Mouse (Mus musculus) left cerebral cortex, adult 18-20 months (tissue): ENCODE results near the gene Calcoco1. TPM values are rescaled to one million over a fixed set of nuclear protein-coding genes. Genes with fewer than 3 reads are reported as not detected.
A peak's percentile ranks its signal among the peaks of the same experiment; 100 is the strongest.

Experiments
- DNase-seq, 2 experiments: peaks; one replicate each; pipeline ENCODE4 v3.0.0; 2021 to 2022; ENCODE audit warnings: low spot score in 2 of 2, mixed read lengths in 1 of 2
- long read RNA-seq, 2 experiments: library from polyadenylated mRNA; stranded (forward); transcript quantifications; one replicate each; pipeline ENCODE4 v2.0.0; 2021
- total RNA-seq, 2 experiments: library from RNA; stranded (reverse); gene quantifications; 2 replicates each; pipeline ENCODE4 v1.2.3; 2021

Gene Calcoco1
- 10 to 100 TPM; 75.1 to 75.6 TPM for total RNA-seq
- long read RNA-seq, experiment 1, transcript Calcoco1-201 (15 exons, 2,824 nt): major isoform, 48 of 82 reads
- long read RNA-seq, experiment 1, partial matches to known transcripts: 17 of 82 reads
- long read RNA-seq, experiment 1, other reads (novel, unspliced or antisense): 14 of 82 reads
- long read RNA-seq, experiment 2, transcript Calcoco1-201 (15 exons, 2,824 nt): major isoform, 34 of 55 reads
- long read RNA-seq, experiment 2, partial matches to known transcripts: 11 of 55 reads
- long read RNA-seq, experiment 2, other reads (novel, unspliced or antisense): 7 of 55 reads

DNA sequence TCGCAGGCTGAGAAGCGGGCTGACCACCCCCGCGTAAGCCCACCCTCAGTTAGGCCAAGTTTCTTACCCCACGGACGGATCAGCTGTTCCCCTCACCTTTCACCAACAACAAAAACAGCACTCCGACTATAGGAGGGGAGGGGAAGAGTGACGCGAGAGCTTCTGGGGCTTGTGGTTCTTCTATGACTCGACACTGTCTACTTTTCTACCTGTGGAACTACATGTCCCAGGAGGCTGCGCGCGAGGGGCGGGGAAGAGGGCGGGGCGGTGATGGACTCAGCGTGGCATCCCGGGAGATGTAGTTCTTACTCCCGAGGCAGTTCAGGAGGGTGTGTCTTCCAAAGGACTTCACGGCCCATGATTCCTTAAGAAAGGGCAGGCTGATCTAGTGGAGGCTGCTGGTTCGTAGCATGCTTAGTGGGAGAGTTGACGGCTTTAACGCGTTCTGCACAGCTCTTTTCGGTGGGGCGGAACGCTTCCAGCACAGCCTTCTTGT, at the start of gene Calcoco1:
Gene Calcoco1, minus strand, starts transcription at position 199 of the 496 bp plus-strand sequence.
- DNase-seq: peak; percentile 93 to 97

DNA sequence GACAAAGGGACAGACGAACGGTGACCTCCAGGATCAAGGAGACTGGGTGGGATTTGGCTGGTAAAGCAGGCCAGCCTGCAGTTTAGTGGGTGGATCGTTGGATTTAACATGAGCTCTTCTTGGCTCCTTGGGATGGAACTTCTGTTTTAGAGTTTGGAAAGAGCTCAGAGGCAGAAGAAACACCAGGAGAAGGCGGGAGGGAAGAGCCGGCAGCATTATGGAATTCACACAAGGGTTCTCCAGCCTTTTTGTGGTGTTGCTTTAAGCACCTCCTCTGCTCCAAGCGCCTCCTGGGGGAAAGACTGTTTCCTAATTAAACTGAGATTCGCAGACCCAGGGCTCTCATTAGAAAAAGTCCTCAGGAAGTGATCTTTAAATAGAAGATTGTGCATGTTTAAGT, 48.9 kb upstream of the Calcoco1 start:
- DNase-seq: no peak

DNA sequence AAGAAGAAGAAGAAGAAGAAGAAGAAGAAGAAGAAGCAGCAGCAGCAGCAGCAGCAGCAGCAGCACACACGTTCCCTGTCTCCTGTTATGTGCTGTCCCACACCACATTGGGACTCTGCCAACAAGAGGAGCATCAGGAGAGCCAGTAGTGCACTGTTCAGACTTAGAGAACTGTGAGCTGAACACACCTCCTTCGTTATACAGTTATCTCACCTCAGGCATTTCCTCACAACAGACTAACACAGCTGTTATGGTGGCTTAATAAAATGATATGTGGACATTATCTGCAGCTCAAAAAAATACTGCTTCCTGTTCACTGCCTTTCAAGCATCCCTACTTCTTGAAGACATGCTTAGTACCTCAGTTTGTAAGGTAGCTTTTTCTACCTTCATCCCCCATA, 43.2 kb upstream of the Calcoco1 start:
- DNase-seq: no peak

DNA sequence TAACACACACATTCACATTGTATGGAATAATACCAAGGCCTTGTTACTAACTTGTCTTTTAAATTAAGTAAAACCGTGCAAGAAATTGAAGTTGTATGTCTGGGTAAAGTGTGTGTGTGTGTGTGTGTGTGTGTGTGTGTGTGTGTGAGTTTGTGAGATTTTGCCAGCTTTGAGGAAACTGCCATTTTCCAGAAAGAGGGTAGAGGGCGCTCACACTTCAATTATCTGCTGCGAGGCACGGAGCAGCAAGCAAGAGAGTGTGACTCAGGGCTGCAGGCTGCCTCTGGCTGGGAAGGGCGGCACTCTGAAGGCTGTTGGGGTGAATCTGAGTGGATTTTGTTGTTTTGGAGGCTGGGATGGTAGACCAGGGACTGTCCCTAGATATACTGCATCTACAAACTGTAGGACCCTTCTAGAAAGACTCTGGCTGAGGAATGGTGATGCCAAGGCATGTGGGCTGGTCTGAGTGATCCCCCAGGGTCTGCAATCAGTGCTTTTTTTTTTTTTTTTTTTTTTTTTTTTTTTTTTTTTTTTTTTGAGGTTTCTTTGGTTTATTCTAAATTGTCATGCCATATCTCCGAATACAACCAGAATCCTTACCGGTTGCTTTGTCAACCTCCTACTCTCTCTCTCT, 39.9 kb upstream of the Calcoco1 start:
- DNase-seq: peak; percentile 43 to 57

DNA sequence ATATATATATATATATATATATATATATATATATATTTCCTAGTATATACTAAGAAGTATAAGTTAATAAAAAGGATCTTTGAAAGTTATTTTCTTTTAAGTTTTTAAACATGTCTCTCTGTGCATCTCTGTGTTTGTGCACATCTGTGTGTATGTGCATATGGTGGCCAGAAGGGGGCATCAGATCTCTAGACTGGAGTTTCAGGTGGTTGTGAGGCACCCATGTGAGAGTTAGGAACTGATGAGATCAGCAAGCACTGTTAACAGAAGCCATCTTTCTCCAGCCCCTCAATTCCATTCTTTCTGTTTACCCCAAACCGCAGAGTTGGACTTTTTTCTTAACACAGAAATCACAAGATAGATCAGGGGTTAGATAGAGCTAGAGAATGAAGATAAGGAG, 35.7 kb upstream of the Calcoco1 start:
- DNase-seq: no peak

DNA sequence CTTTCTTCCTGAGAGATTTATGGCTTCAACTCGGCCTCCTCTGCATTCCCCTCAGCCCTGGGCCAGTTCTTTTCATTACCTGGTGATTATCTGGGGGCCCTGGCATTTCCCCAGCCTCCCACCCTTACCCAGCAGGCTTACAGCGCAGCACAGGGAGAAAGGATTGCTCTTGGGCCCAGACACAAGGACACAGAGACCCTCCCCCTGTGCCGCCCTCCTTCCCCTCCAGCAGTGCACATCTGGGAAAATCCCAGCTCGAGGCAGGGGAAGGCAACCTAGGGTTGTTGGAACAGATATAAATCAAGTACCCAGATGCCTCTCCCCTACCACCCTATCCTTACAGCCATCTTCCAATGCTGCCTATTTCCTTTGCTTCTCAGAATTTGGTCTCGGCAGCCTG, 33.1 kb upstream of the Calcoco1 start:
- no peak for DNase-seq

DNA sequence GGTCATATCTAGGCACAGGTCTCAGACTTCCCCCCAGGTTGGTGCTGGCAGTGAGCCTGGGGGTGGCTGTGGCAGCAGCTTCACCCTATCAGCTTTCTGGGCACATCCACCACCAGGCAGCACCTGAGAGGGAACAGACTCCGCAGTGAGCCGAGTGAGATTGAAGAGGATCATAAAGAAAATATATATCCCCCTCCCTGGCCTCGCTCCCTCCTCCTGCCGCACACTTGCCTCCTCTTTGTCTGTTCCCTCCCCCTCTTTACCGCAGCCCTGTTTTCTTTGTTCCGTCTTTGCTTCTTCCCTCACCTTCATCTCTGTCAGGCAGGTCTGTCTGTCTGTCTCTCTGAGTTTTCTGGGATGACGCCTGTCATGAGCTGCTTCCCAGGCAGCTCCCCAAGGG, 32.4 kb upstream of the Calcoco1 start:
- DNase-seq: no peak

DNA sequence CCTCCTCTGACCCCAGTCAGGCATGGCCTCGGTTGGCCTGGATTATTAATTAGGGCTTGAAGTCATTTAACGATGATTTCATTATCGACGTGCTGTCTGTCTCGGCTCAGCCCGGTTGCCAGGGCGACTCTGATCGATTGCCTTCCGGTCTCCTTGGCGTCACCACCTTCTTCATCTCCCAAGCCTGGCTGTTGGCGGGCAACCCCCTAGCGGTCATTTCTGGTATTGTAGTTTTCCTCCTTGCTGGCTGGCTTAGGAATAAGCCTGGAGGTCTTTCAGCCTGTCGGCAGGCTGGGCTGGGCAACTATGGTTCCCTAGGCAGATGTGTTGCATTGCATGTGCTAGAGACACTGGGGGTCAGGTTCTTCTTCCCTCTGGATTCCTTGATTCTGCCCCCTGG, 31.2 kb upstream of the Calcoco1 start:
- no peak for DNase-seq

DNA sequence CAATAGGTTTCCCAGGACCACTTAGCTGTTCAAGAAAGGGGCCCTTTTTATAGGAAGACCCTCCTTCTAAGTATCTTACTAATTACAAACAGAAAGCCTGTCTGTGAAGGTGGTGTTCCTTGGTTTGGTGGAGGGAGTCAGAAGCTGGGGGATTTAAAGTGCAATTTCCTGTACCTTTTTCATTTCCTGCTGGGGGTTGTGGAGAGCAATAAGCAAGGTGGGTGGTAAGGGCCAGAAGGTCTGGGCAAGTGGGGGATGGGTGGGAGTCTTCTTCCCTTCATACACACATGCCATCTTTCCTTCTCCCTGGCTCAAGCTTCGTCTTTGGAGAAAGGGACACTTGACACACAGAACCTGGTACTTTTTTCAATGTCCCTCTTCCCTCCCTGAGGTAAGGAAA, 30.2 kb upstream of the Calcoco1 start:
- DNase-seq: no peak

DNA sequence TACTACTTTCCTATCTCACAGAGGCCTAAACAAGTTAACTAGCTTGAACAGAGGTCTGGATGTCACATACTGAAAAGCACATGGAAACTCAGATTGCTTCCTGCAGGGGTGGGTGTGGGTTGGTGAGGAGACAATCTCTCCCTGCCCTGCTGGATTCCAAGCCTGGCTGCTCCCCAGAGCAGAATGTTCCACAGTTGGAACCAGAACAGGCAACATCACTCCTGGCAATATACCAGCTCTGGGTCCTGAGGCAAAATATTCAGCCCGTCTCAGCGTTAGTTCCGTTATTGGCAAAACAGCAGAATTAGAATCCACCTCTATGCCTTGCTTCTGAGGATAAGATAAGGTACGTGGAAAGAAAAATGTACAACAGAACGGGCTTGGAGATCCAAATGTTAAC, 28.3 kb upstream of the Calcoco1 start:
- DNase-seq: peak in 1 of 2 experiments; percentile 63

DNA sequence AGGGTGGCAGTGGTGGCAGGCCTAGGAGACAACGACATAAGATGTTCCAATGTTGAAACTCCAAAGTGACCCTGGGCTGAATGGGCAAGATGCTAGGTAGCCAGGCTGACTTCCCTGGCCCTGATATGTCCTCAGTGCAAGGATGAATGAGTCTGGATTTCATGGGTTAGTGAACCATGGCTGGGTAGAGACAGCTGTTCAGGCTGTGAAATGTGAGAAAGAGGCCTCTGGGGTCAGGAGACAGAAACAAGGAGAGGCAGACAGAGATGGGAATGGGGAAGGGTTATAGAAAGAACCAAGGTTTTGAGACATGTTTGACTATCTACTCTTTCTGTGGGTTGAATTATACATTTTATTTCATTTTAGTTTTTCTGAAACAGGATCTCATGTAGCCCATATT, 27.1 kb upstream of the Calcoco1 start:
- DNase-seq: no peak

DNA sequence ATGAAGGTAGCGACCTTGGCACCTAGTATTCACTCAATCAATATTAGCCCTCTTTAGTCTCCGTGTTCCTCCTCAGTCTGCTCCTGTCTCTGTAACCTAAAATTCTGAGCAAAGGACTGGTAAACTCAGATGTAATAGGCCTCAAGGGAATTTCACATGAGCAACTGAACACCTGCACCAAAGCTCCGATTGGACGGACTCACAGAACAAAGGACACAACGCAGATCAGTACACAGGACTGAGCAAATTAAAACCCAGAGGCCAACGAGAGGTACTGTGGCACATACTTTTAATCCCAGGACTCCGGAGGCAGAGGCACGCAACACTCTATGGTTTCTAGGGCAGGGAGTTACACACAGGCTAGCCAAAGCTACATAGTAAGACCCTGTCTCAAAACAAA, 25.9 kb upstream of the Calcoco1 start:
- DNase-seq: no peak

DNA sequence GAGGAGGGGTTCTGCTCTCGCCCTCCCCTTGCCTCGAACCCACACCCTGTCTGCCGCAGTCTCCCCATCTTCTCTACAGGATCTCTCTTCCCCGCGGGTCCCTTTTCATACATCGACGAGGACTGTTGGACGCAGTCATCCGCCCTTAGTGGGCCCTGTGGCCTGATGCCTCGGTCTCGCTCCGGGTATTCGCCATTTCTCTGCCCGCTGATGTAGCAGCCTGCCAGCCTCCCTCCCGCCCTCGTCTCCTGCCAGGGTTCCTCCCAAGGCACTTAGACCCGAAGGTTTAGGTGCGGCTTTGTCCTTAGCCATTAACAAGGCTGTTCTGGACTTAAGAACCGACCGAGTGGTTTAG, 25.3 kb upstream of the Calcoco1 start:
- no peak for DNase-seq

DNA sequence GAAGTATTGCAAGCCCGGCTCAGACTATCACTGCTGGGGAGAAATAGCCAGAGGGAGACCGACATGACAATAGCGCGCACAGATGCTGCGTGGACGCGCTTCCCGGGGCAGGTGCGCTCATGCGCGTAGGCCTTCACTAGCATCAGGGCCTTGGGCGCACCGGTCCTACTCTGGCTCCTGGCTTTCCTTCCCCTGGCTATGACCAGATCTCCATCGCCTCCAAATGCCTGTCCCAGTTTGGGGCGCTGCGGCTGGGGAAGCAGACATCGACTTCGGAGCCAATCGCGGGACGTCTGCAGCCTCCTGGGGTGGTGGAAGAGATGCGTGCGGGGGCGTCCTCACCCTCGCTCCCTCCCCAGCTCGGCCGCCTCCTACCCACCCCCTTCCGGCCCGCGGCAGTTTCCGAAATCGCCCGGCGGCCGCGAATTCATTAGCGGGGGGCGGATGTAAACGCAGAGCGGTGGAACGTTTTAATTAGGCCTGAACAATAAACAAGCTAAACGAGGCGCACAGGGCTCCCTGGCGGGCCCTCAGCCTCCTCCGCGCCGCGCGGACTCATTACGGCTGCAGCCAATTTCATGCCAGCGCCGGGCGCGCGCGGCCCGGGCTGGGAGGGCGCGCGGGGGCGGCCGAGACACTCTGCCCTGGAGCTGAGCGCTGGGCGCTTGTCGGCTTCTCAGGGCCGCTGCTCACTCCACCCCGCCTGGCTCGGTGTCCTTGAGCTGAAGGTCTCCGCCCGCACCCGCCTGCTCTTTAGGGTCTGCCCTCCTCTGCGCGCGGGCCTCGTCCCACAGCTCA, 24.7 kb upstream of the Calcoco1 start:
- peak; percentile 65 to 73 for DNase-seq

DNA sequence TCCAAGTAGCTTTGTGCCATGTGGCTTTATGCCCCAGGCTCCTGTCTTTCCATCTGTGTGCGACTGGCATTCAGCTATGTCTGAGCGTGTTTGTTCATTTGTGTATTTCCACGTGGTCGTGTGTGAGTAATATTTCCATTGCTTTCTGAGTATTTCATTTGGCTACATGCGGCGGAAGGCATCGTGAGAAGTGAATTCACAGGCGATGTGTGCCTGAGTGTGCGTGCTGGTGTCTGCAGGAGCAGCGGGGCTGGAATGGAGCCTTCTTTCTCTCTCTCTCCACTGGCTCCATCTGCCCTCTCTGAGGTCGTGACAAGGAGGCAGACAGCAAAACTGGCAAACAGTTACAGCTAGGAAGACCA, 24.1 kb upstream of the Calcoco1 start:
- no peak for DNase-seq

DNA sequence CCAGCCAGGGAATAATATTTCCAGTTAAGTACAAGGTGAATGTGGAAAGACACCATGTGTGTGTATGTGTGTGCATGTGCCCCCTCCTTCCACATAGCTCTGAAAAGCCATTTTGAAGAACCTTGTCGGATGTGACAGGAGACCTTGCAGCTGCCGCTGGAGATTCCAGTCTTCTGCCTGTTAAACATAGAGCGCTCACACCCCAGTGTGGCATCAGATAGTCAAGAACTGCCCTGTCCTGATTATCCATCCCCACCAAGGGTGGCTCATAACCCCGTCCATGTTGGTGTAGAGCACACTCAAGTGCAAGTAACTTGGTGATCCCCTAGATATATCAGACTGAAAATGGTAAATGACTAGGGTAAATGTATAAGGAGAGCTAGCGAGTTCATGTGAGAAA, 23.4 kb upstream of the Calcoco1 start:
- DNase-seq: no peak

DNA sequence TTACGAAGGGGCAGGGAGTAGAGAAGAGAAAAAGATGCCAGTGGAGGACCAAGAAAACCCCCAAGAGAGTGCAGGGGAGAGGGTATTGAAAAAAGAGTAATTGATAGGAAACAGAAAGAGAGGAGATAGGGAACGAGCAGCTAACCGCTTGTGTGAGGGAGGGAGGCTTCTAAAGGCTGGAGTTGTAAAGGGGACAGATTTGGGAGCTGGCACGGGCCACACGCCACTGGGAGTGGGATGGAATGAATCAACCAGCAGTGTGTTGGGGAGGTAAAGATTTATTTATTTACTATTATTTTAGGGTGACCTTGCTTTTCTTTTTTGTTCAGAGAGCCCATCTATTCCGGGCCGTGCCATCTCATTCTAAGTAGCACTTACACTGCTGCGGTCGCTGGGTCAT, 22.9 kb upstream of the Calcoco1 start:
- no peak for DNase-seq

DNA sequence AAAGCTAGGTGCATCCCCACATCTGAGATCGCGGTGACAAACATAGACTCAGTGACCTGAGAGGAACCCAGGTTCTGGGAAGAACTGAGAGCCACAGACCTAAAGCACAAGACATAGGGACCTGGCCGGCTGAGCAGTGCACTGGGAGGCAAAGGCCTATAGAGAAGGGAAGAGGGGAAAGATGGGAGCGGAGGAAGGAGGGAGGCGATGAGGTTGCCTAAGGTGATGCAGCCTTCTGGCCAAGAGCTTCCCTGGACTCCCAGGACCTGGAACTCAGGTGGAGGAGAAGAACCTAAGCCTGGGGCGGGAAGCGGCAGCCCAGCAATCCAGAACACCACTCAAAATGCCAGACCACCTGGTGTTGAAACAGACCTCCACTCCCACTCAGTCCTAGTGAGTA, 22.4 kb upstream of the Calcoco1 start:
- no peak for DNase-seq

DNA sequence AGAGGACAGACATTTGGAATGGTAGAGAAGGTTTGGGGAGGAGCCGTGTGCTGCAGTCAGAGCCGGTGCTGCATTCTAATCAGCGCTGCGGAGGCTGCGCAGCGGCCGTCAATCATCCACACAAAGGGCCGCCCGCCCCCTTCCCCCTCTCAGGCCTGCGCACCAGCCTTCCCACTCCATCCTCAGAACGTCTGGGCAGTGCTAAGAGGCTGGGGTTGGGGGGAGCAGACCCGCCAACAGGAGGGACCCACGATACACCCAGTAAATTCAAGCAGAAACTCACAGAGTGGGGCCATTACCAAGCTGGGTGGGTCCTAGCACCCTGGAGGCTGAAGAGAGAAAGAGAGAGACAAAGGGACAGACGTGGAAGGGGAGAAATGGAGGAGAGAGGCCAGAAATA, 22.0 kb upstream of the Calcoco1 start:
- DNase-seq: peak in 1 of 2 experiments; percentile 47

DNA sequence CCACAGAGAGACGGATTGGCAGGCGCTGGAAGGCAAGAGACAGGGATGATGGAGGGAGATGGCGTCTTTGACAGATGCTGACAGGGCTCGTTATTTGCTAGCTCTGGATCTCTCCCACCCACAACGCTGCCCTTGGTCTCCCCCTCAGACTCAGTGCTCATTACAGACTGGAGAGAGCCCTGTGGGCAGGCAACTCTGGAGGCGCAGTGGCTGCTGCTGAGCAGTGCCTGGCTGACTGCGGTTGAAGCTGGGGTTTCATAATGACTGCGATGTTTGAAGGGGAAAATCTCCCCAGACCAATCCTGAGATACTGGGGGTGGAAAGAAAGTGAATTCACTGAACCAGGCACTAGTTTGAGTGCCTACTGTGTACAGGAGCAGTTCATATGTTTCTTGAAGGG, 21.2 kb upstream of the Calcoco1 start:
- no peak for DNase-seq

DNA sequence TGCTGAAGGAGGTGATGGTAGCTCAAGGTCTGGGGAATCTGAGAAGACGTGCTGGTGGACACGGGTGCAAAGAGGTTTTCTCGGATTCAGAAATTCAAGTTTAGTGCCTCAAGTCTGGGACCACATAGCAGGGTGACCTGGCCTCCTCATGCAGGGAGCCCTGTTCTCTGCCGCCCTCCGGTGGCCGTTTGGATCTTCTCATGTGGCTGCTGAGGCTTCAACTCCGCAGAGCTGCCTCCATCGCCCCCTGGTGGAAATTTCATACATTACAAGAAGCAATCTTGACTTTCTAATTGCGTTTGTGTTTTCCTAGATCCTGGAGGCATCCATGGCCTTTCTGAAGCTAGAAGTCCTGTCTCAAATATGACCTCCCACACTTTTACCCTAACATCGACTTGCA, 20.6 kb upstream of the Calcoco1 start:
- peak; percentile 92 to 96 for DNase-seq
